Mouse (Mus musculus) heart, adult 11 months (tissue): ENCODE measurements around the gene Gde1.

Experiments
- DNase-seq: peaks from one replicate; pipeline ENCODE4 v3.0.0; 2022

Gene Gde1

DNA sequence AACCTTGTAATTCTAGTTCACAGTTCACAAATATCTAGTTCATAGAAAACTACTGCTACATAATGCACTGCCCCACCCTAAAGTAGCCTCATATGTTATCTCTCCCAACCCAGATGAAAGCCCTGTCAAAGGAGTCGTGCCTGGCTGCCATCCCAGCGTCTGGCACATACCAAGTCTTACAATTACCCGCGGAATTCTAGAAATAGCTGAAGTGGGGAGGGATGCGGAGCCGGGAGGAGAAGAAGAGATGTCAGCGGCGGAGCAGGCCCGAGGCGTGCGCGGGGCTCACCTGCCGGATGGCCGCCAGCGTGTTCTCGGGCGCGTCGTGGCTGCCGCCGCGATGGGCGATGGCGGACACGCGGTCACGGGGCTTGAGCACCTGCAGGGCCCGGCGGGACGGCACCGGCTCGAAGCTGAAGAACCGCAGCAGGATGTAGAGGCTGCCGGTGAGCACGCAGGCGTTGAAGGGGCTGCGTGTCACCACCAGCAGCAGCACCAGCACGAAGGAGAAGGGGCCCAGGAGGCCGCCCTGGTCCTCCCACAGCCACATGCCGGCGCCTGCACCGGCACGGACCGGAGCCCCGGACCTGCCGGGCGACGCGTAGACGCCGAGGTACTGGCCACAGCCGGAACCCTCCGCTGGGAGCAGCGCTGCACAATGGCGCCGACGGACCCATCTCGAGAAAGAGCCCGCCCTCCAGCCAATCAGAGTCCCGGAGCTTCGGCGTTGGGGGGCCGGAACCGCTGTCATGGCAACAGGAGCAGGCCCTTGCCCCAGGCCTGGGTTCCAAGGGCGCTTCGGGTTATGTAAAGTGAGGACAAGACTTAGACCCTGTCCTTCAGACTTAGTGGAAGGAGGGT is at the start of gene Gde1:
Gde1 (minus strand) TSS at position 678 of the 861 bp plus-strand sequence.
- DNase-seq = peak; percentile 100

DNA sequence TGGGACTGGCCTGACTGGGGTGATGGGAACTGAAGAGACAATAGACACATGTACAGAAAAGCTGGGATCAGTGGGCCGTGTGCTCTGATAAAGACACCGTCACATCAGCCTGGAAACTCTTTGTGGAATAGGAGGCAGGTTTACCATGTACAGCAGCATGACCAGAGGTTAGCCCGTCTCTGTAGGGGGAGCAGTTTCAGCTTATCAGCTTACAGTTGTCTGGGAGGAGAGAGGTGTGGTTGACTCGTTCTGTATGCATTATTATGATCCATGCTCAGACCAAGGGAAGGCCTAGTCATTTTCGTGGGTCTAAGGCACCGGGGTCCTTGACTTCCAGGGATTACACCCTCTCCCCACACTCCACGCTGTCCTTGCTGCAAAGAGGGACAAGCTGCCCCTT is 46.0 kb upstream of the Gde1 start:
- DNase-seq = no peak

GRCm38 (mm10) chr7:118749706-118750105 is 44.1 kb upstream of the Gde1 start:
- DNase-seq = no peak

DNA sequence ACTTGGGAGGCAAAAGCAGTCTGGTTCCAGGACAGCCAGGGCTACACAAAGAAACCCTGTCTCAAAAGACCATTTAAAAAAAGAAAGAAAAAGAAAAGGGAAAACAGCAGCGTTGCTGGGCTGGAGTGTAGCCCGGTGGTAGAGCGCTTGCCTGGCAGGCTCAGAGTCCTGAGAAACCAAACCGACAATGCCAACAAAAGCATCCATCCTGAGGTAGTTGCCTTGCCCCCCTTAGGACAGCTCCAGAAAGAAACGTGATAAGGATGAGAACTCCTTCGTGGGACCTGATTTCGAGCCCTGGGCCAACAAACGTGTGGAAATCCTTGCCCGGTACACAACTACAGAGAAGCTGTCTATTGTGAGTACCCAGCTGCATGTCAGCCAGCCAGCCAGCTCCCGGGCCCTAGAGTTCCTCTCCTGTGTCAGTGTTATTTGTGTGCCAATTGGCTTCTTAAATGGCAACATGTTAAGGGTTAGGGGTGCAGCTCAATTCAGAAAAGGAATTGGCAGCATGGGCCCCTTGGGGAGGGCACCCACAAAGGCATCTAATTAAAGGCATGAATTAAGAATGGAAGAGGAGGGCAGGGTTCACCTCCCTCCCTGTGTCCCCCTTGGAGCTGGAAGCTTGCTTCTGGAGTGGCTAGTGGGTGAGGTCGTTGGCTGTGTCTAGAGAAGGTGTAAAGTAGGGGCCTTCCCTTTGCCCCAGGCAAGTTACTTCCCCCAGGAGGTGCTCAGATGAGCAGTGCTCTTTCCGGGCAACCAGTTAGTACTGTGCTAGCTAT is 42.5 kb upstream of the Gde1 start:
- no peak for DNase-seq

- no peak for DNase-seq
Observed at GRCm38 (mm10) chr7:118744766-118745165, 39.2 kb upstream of the Gde1 start.

DNA sequence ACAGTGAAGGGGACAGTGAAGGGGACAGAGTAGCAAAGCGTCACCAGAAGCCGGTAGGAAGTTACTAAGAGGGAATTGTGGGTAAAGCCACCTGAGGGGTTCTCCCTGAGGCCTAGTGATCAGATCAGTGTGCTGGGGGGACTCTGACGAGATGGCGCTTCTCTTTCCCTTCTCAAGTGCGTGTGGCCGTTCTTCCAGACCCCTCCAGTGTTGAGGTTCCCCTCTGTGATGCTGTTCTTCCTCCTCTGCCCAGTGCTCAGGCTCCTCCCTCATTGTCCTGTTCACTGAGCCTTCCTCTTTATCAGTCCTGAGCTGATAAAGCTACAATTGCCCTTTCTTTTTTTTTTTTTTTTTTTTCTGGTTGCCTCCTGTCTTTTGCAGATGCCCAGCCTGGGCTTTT is 36.7 kb upstream of the Gde1 start:
- DNase-seq = no peak

DNA sequence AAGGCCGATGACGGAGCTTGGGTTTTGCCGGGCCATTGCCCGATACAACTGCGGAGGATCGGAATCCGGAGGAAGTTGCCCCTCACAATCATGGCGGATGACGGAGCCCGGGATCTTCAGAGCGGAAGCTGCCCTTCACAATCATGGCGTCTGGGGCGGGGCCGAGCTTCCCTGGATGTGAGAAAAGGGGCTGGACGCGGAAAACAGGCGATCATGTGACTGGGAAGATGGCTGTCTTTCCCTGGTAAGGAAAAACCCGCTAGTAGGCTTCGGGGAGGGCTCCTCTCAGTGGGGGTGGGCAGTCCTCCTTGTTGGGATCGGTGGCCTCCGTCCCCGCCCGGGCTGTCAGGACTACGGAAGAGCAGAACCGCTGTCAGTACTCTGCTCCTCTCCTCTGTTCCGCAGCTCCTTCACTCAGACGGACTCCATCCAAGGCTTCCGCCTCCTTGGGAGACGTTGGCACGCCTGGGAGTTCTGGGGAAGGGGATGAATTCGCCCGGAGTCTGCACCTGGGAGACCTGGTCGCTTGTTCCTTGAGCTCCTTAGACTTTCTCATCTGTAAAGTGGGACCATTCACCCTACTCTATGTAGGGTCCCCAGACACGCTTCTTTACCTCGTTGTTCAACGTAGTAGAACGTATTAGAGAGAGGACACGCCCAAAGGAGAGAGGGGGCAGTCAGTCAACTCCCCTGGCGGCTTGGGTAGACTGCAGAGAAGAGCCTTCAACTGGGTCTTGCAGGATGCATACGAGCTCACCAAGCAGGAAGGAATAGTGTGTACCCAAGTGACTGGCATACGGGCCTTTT is 35.2 kb upstream of the Gde1 start:
- peak; percentile 99 for DNase-seq

DNA sequence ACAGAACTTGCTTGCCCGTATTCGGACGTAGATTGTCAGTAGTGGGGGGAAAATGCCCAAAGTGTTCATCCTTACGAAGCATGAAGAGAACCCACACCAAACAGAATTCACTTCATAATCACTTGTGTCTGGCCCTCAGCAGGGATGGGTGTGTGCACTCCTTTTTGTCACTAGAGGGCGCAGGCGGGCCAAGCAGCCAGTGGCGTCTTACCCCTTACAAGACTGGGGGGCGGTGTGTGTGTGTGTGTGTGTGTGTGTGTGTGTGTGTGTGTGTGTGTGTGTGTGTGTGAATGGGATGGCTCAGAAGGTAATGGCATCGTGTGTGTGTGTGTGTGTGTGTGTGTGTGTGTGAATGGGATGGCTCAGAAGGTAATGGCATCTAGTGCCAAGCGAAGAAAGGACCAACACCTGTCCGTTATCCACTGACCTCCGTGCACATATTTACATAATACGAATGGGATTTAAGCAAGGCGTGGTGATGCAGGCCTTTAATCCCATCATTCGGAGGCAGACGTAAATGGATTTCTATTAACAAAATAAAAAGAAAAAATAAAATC is 34.5 kb upstream of the Gde1 start, which contains the start of gene Vps35l:
Vps35l (plus strand) TSS at position 252 of the 557 bp plus-strand sequence.
- DNase-seq = peak; percentile 98

GRCm38 (mm10) chr7:118738730-118739129 is 33.2 kb upstream of the Gde1 start:
- DNase-seq = no peak

DNA sequence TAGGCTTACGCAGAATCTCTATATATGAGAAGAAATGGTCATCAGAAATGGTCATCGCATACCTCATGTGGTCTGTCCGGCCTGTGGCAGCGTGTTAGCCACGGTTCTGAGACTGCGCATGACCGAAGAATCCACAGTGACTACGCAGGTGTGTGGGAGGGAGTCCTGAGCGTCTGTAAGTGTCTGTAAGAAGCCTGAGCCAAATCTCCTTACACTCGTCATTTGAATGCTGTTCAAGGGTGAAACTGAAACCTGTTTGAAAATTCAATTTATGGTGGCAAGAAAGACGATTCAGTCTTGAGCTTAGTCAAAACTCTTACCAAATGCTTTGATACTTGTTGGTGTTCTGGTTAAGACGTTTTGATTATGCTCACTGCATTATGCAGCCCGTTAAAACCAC is 27.6 kb upstream of the Gde1 start:
- DNase-seq = peak; percentile 15

DNA sequence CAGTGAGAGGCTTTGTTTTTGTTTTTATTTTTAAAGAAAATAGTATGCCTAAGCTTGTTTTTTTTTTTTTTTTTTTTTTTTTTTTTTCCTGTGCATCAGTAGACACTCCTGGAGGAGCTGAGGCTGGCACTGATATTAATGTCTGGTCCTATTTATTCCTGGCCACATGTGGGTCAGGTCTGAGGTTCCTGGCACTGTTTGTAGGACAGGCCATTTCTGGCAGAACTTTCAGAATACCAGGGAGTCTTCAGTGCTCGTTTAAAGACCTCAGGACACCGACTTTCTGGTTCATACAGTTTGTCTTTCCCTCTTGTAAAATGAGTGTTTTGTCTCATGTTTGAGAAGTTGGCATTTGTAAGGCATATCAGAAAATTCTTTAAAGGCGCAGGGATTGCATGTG is 26.2 kb upstream of the Gde1 start:
- DNase-seq = no peak

DNA sequence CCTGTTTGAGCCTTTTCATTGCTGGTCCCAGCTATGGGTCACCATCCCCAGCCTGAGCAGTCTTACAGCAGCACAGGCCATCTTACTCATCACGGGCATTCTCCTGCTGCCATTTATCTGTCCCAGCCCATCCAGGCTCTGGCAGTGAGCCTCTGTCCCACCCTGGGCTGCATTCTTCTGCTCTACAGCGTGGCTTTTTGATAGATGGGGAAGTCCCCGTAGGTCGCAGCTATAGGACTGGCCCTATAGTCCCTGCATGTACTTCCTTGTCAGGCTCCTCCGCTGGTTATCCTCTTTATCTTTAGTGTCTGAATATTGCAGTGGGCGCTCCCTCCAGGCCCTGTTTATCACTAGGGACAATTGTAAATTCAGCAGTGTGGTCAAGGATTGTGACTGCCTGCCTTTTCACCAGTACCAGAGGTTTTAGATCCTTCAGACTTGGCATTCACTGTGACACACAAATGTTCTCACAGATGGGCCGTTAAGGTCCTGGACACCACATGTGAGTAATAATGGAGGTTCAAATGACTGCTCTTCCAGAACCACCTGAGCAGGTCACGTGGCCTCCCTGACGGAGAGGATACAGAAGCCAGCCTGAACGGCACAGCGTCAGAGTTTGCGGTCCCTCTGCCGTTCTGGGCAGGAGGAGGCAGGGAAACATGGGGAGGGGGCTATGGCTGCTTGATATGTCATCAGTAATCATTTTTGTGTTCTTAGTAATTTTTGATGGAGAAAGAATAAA is 23.4 kb upstream of the Gde1 start:
- DNase-seq = peak; percentile 76

DNA sequence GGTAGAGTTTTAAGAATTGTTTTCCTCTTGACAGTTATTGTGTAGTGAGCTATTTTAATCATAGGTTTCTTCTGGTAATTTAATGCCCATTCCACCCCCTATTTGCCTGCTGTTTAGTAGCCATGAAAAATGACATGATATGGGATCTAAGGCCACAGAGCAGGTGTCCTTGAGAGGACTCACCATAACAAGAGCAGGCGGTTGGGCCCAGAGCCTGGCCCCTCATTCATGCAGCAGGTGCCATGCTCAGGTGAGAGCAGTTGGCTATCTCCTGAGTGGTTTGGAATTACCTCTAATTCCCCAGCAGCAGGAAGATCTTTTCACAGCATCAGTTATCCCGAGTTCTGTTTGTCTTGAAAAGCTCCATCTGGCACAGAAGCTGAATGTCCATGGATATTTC is 19.9 kb upstream of the Gde1 start:
- peak; percentile 57 for DNase-seq

GRCm38 (mm10) chr7:118723927-118724326 is 18.3 kb upstream of the Gde1 start:
- DNase-seq = peak; percentile 81

DNA sequence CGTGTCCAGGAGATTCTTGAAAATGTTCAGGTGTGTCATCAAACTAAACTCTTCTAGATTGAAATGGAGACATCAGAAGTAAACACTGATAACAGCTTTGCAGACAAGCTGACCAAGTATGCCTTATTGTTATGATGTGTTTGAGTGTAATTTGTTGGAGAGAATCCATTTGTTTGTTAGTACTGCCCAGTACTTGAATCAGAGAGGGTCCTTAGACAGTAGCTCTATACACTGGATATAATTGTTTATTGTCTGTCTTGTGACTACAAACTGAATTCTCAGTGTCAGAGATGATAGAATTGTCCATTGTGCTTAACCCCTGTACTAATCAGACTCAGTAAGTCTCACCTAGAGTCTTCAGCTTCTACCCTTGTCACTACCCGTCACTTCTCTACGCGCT is 12.5 kb upstream of the Gde1 start:
- DNase-seq = no peak

DNA sequence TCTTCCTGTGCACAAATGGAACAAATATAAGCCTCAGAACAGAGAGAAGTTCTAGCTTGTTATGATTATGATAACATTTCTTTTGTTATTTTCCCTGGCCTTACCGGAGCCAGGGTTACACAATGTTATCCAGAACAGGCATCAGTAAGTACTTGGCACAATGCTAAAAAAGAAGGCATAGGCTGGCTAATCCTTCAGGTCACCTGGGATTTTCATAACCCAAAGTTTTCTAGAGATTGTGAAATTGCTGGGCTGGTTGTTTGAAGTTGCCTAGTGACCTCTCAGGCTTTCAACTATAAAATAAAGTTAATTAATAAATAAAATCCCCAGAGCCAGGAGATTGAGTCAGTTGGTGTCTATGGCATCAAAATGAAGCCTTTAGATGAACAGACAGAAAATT is 9.3 kb upstream of the Gde1 start:
- no peak for DNase-seq

DNA sequence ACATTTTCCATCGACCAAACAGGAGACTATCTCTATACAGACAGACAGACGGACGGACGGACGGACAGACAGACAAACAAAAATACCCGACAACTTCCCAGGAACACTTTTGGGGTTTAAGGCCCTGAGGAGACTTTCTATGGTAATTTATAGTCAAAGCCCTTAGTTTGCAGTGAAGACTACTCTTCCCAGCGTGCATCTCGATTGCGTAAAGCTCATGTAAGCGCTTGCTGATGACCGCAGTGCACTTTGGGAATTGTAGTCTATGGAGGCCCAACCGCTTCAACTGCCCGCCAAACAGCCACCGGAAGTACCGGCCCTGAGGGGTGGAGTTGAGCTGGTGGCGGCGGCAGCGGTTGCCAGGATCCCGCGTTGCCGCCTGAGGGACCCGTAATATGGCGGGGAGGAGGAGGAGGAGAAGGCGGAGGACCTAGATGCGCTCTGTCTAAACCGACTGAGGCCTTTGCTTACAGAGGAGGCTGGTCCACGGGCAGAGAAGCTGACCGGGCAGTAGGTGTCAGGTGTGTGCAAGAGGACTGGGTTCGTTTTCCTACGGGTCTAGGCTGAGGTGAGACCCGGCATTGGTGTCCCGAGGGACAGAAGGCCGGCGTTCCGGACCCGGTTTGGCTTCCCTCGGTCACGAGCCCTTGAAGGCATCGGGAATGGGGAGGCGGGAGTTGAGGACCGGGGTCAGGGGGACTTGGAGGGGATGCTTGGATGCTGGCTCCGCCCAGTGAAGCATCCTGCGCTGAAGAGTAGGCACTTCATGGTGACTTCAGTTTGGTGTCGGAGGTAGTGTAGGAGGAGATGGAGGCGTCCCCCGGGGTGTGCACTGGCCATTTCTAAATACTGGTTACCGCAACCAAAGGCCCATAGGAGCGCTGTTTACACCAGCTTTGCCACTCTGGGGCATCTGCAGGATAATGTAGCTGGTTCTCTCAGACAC is 6.9 kb upstream of the Gde1 start, which contains the start of gene Ccp110:
Ccp110 (plus strand) TSS at position 325 of the 946 bp plus-strand sequence.
- DNase-seq = peak; percentile 100

DNA sequence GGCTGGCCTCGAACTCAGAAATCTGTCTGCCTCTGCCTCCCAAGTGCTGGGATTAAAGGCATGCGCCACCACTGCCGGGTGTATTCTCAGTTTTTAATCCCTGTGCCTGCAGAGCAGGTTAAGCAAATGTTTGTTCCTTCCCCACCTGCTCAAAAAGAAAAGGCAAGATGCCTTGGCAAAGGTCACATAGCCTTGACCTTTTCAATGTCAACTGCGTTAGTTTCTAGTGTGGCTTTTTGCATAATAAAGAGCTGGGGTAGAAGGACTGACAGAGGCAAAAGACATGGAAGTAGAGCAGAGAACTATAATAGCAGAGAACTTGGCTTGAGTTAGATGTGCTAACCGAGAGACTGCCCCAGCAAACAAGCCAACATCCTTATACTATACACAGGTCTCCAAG is 5.2 kb upstream of the Gde1 start:
- DNase-seq = no peak

DNA sequence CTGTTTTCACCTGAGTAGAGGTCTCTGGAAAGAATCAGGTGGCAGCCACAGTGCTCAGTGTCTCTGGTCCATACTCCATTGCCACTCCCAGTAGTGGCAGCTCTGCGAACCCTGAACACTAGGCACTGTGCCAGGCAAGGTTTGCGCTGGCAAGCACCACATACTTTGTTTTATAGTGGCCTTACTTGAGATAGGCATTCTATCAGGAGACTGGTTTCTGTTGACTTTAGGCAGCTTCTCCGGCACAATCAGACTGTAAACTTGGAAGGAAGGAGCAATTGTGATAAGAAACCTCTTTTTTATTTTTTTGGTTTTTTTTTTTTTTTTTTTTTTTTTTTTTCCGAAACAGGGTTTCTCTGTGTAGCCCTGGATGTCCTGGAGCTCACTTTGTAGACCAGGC is 2.4 kb upstream of the Gde1 start:
- DNase-seq = peak; percentile 66

DNA sequence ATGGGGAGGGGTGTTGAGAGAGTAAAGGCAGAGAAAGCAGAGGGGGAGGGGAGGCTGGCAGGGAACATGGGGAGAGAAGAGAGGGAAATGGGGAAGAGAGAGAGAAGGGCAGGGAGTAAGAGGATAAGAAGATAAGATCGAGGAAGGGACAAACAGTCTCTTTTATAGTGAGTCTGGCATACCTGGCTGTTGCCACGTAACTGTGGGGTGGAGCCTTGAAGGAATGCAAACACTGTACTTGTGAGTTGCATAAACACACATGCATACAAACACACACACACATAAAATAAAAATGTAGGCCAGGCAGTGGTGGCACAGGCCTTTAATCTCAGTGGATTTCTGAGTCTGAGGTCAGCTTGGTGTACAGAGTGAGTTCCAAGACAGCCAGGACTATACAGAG is 1.6 kb upstream of the Gde1 start:
- DNase-seq = peak; percentile 82

GRCm38 (mm10) chr7:118706488-118706887 is 910 bp upstream of the Gde1 start:
- no peak for DNase-seq
